Mouse (Mus musculus) adrenal gland, adult 8-10 months (tissue): ENCODE measurements at regions not wholly inside any gene's neighbourhood (a gene's known extent, or its start where the extent isn't known, plus 50 kb on each side); places are given as distances from the start of the nearest gene placed in this dataset.

Source experiments
- DNase-seq: peaks from one replicate; pipeline ENCODE4 v3.0.0; 2022

DNA sequence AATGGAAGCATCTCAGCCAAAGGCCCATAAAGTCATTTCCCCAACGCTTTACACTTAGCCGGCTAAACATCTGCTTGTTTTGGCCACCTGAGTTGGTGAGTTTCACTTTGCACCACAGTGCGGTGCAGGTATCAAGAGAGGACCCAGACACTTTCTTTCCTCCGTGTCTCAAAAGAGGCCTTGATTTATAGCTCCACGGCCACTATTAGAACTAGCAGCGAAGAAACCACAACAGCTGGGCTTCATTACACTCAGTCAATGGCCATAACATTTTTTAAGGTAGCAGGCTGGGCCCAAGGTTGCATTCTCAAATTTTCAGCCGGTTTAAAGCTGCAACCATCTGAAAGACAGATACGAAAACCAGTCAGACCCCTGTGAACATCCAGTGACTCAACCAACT, 103.4 kb downstream of the Mreg start:
- no peak for DNase-seq

DNA sequence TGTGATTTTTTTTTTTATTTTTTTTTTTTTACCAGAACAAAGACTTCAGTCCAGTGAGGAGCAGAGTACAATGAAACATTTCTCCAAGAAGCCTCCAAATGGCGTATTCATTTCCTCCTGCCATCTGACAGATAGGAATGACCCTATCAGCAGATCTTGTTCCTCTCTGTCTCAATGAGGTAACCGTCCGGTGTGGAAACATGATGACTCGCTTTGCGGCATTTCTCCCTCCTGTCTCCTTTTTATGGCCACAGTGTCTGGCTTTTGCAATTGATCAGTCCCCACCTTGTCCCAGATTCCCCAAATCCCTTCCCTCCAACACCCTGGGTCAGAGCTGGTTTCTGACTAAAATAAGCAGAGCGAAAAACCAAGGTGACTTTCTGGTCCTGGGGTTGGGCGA, 105.0 kb downstream of the Mreg start:
- DNase-seq: peak; percentile 10

DNA sequence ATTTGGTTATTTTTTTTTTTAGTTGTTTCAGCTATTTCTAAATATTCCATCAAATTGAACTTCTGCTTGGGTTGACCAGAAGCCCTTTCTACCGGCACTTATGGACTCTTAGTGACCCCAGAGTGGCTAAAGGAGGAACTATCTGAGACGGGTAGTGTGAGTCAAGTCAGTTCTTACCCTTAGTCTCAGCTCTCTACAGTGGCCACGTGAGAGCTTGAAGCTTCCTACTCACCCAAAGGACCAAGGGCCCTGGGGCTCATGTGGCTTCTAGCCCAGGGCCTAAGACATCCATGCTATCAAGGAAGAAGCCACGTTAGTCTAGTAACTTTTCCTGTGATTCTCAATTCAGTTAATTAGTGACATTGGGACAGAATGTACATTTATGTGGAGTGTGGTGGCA, 105.5 kb downstream of the Mreg start:
- no peak for DNase-seq

DNA sequence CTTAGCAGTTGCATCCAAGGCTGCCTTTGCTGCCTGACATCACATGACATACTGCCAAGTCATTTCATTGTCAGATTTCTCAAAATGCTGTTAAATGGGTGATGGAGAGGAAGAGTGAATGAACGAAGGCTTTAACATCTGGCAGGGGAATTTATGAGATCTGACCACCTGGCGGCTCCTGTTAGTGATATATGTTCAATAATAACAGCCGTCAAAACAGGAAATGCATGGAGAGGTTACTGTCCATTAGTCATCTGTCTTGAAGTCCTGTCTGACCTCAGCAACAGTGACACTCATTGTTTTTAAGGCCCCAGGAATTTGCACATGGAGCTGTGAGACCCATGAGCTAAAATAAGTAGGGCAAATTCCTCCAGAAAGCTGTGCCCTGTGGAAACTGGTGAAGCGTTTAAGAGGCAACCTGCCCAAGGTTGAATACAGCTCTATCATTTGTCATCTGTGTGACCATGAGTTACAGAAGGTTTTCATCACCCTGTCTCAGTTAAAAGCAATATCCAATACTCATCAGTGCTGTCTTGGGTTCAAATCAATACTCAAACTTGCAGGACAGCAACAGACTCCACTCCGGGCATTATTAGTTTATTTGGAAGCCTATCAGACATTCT, 106.6 kb downstream of the Mreg start:
- peak; percentile 18 for DNase-seq

DNA sequence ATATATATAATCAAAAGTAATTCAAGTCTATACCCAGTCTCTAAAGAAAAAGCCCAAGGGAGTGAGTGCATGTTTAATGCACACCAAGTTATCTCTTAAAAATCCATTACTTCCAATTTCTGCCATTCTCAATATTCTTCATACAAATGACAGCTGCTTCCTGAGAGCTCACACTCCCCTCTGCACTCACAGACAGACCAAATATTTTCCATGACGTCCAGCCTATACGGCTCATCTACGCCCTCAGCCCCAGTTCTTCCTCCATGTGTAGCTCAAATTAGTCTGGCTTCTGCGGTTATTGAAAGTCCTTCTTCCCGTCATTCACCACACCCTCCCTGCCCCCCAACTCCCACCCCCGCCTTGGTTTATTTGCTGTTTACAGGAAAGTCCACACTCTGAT, 108.1 kb downstream of the Mreg start:
- DNase-seq: no peak

DNA sequence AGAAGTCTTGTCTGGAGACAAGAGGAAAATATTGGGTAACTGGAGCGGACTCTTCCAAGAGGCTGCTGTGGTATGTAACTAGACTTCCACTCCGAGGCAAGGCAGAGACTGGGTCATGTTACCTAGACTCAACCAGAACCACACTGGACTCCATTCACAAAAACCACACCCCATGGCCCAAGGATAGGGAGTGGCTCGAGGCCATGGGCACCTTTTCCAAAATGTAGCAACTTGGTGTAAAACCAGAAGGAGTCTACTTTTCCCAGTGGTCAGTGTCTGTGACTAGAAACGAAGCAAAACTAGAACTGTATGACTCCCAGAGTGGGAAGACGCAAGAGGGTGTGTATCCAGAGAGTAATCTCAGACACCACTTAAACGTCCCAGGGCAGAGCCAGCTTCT, 108.7 kb downstream of the Mreg start:
- DNase-seq: no peak

DNA sequence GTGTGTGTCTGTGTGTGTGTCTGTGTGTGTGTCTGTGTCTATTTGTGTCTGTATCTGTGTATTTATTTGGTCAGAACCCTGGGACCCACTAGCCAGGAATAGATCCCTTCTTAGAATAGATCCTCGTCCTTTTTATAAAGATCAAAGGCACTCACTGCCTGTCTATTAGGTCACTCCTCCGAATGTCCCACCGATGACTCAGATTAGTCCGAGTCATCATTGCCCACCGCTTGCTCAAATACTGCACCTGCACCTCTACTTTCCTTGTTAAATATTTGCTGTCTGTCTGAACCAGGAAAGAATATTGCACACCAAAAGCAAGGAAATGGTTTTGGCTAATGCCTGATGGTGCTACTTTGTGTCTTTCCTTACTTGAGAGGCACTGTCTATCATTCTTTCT, 112.7 kb downstream of the Mreg start:
- no peak for DNase-seq

DNA sequence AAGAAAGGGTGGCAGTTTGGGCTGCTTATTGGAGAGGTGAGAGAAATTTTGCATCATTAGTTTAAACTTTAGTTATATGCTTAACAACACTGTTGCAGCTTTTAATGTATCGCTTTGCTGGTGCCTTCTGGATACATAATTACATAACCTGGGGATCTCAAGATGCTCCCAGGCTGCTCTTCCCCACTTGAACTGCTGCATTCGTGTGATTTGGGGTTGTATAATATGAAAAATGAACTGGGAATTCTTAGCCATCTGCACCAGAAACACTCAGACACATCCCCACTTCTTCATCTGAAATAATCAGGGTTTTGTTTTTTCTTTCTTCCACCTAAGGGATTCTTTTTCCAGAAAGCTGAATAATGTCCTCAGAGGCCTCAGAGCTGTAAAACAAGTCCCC, 120.8 kb downstream of the Mreg start:
- no peak for DNase-seq

DNA sequence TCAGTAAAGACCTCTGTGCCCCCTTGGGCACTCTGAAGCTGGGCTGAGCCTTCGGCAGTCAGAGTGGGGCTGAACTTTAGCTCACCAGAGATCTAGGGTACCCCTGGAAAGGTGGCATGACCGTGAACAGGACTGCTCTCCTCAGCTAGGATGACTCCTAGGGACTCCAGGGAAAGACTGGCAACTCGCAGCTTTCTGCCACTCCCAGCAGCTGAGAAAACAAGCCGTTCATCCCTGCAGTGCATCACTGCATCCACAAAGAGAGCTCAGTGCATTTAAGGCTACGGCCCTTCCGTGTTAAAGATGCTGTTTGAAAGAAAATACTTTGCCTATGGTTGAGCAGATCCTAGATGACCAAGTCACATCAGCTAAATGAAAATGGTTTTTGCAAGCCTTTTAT, 126.4 kb downstream of the Mreg start:
- no peak for DNase-seq

DNA sequence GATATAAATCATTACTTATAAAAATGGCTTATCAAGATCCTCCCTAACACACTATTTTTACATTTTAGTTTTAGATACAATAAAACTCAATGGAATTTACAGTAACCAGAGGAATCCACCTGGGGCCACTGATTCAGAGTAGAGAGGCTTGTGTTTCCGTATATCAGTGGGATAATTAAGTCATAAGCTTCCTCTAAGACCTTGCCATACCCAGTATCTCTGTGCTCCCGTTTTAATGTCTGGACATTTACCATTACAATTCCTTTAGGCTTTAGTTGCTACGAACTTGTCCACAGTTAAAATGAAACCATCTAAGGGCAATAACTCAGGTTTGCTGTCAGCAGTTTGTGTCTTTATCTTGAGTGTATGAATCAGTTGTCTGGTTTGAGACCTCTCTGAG, 127.9 kb downstream of the Mreg start:
- DNase-seq: no peak

DNA sequence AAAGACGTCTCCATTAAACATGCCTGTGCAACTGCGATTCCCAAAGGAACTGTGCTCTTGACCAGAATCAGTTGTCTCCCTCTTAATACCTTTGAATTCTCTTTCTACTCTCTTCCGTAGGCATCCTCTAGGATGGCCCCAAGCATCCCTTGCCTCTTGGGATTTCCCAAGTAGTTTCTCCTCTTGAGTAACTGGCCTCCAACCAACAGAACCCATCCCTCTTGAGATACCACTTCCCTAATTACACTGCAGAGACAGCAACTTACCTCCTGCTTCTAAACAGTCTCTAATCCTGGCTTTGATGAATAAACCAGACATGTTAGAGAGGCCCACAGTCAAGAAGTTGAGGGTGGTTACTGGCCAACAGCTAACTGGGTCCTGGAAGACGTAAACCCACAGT, 129.7 kb downstream of the Mreg start:
- no peak for DNase-seq

DNA sequence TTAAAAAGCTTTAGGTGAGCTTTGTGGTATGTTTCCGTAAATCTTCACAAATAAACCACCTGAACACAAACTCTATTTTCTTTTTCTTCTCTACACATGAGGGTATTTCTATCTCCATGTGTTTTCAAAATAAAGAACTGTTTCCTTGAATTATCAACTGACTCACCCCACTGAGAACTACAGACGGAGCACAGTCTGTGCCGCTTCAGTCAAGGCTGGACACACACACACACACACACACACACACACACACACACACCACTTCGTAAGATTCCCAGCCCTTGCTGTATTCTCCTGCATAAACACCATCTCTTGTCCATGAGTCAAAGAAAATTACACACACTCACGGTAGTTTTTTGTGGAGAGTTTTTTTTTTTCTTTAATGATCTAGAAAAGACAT, 130.3 kb downstream of the Mreg start:
- DNase-seq: peak; percentile 32

DNA sequence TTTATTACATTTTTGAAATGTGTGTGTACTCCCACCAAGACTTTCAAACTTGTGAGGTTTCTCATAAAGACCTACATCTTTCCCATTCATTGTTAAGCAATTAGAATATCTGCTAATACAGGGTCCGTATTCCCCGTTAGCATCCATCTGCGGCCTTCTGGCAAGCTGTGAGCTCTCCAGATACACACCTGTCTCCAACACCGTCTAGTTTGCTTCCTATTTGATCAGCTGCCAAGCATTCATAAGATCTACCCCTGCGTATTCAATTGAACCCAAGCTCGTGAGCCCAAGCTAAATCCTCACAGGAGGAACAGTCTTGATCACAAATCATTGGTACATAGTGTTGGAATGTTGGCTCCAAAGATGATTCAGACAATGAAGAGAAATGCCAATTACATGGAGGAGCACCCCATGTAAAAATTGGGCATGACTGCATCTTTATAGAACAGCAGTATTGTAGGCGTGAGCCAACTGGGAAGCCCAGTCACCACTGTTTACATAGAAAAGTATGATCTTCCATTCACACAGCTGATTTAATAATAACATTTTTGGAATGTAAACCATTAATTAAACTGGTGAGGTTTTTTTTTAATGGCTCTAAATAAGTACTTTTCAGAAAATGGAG, 133.1 kb downstream of the Mreg start:
- DNase-seq: no peak

DNA sequence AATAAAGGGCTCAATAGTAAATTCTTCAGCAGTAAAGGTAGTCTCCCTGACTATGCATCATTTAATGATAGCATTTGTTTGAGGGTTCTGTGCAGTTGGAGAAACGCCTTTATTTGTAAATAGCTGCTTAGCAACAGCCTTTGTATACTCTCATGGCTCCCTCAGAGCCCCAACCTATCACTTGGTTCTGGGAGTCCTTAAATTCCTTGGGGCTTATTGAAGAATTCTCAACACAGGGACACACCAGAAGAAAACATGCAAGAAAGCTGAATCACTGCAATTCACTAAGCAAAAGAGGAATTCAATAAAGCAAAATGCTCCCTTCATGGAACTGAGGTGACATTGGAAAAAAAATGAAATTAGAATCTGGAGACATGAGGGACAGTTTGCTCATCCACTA, 135.8 kb downstream of the Mreg start:
- no peak for DNase-seq

DNA sequence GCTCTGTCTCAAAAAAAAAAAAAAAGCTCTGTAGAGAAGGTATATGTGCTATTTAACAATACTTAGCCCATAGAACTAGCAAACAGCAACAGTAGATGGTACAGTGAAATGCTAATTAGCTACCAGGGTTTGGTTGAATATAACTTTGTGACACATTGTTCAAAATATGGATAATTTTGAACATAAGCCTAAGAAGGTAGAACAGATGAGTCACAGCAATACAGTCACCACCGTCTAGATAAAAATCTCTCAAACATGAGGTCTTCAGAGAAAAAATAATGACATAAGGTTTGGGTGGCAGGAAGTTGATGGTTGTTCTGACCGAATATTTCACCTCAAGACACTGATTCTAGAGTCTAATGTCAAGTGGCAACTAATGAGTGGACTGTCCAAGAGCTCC, 136.6 kb downstream of the Mreg start:
- no peak for DNase-seq

DNA sequence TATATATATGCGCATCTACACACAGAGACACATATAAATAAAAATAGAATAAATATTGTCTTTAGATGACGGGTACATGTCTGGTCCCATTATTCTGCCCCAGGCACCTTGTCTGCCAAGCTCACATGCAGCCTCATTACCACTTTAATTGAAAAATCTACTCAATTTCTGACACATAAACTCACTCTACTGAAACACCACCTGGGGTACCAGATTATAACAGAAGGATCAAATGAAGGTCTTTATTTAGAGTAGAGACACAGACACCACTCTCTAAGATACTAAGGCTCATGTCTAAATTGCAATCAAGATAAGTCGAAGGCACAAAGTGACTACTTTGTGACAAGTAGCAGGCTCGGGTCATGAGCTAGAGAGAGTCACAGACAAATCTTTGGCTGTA, 138.9 kb downstream of the Mreg start:
- no peak for DNase-seq

DNA sequence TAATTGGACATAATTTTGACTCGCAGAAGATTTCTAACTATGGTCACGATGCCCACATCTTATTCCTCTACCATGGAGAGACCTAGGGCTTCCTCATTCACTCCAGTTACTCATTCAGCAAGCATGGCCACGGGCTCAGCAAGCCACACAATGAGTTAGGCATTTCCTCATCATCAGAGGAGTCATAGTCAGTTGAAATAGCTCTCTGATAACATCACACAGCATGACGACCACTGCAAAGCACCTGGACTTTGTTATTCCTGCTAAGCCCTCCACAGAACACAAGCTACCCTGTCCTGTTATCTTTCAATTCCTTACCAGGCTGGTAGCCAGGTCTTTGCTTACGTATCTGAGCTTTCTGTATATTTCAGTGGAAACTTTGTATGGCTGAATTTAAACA, 141.6 kb downstream of the Mreg start:
- DNase-seq: no peak

DNA sequence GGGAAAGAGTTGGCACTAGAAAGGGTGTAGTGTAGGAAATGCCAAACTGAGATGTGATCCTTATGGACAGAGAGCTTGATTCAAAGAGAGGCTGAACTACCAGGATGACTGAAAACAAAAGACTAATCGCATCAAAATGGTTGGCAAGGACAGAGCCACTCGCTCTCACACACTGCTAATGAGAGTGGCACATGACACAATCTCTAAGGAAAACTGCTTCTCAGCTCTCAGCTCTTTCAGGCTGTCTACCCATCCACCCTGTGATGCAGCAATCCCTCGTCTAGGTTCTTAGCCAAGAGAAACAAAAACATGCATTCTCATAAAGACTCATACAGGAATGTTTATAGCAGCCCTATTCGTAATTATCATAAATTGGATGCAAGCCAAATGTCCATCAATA, 143.1 kb downstream of the Mreg start:
- no peak for DNase-seq

DNA sequence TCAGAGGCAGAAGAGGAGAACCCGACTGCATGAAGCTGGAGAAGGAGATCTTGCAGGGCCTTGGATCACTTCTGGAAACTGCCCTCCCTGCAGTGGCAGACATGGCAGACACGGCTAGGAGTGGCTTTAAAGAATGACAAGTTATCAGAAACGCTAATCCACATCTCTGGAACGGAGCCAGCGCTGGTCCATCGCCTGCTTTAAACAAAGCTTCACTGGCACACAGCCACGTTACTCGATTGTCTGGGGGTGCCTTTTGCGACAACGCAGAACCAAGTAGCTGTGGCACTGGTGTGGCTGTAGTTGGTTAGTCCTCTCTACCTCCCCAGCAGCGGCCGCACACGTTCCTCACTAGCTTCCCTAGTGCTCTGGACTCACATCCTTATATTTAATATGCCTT, 147.0 kb downstream of the Mreg start:
- DNase-seq: no peak

DNA sequence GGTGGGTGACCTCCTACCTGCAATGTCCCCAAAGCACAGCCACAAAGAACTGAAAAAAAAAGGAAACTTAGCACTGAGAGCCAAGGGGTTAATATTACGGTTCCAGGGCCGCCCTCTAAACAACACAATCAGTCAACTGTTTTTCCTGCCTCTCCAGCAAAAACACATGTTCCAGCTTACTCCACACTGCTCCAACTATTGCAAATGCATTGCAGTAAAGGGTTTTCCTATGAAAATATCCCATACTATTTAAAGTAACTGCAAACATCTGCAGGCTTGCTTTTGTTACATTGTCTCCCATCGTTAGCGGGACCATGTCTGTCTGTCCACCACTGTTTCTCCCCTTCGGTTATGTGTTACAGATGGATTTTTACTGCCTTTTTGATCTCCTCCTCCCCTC, 151.7 kb downstream of the Mreg start:
- no peak for DNase-seq

DNA sequence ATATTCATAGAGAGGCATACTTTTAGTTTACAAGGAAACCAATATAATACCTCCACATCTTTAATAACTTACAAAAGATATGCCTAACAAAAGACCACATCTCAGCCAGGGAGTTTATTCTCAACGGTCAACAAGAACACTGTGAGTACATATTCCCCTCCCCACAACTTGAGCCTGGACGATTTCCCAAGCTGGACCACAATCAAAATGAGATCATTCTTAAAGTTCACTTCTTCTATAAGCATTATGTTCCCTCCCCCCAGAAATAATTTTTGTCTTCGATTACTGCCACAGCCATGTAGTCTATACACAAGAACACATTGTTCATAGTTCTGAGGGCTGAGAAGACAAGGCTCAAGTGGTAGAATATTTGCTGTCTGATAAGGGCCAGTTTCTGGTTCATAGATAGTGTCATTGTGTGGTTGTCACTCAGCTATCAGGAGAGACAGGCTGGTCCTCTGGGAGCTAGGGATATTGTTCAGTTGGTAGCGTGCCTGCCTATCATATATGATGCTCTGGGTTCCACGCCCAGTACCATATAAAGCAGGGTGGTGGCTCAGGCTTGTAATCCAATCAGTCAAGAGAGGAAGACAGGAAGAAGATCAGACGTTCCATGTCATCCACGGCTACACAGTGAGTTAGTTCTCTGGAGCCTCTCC, 153.9 kb downstream of the Mreg start:
- no peak for DNase-seq

DNA sequence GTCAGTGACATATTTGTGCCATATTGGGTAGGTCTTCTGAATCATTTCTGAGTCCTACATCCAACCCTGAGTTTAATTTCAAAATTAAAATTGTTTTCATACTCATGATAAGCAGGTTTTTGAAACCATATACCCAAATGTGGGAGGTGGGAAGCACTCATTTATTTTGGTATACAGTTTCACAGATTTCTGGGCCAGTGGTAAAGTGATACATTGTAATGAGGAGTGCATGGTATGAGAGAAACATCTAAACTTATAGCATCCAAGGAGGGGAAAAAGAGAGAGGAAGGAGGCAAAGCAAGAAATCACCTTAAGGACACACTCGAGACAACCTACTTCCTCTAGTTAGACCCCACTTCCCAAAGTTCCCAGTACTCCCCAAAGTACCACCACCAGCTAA, 157.6 kb downstream of the Mreg start:
- no peak for DNase-seq

DNA sequence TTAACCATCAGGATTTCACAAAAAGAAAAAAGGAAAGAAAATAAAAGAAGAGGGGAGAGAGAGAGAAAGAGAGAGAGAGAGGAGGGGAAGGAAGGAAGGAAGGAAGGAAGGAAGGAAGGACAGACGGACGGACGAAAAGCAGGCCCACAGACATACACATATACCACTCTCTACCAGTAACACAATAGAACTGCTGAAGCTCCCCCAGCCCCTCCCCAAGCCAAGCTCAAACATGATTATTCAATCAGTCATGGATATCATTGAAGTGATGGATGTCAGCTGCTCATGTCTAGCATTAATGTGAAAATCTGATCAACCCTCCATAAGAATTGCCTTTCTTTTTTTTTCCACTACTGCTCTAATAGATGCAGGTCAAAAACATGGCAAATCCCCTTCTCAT, 161.2 kb downstream of the Mreg start:
- DNase-seq: no peak

DNA sequence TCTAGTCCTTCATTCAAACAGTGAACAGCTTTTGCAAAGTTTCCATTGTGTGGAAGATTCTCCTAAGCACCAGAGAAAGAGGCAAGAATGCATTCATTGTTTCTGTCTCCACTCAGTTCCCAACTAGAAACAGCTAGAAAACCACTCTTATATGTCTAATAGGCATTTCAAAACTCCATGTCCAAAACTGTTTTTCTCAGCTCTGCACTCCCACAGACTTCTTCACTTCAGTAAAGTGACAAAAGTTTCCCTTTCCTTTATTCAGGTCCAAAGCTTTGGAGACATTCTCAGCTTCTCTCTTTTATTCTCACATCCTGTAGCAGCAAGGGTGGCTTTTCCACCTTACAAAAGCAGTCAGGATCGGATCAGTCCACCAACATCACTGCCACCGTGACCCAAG, 166.0 kb downstream of the Mreg start:
- no peak for DNase-seq

DNA sequence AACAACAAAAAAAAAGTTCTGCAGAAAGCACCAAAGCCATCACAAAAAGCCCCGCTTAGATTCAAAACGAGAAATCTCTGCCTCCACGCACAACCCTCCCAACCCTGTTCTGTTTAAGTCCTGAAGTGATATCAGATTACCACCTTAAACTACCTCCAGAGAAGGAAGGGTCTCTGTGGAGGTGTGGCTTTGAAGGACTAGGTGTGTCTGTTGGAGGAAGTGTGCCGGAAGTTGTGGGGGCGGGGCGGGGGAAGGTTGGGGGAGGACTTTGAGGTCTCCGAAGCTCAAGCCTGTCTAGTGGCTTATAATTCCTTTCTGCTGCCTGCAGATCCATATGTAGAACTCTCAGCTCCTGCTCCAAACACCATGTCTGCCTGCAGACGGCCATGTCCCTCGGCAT, 173.6 kb downstream of the Mreg start:
- no peak for DNase-seq
